Mouse (Mus musculus): ENCODE measurements at regions not wholly inside any gene's neighbourhood (a gene's known extent, or its start where the extent isn't known, plus 50 kb on each side); places are given as distances from the start of the nearest gene placed in this dataset.

DNA sequence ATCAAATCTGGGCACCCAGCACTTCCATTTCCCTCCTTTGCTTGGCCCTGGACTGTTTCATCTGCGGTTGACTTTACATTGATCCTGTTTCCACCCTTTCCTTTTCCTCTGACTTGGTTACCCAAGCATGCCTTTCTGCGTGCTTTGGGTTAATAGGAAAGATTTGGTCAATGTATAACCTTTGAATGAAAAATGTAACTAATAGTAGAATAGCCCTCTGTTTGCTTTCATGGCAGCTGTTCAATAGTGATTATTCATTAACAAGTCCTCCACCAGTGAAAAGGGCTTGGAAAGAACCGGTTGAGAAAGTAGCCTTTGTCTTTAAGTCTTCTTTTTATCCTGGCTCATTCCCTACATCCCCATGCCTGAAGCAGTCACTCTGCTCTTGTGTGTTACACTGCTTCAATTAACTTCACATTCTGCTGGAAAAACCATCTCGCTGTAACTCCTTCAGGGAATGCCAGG is 76.4 kb upstream of the Speer4f2 start:
- Histone ChIP-seq H3K4me2 (replicated peaks) (no peak overlapping the region), H3K4me1 (no peaks in the 10 kb centered on the region), H3K9ac (no peak overlapping the region), H3K4me3 (no peak overlapping the region), H3K27me3 (no peaks in the 10 kb centered on the region), H3K27ac (no peak overlapping the region), H3K36me3 (no peaks in the 10 kb centered on the region), H3K9me3 (replicated peaks) (no peaks in the 10 kb centered on the region)
- WGBS = 29% methylated on average over 4 of the region's 4 CpGs
- ATAC-seq (ENCODE audit: low FRiP score) = no peak

DNA sequence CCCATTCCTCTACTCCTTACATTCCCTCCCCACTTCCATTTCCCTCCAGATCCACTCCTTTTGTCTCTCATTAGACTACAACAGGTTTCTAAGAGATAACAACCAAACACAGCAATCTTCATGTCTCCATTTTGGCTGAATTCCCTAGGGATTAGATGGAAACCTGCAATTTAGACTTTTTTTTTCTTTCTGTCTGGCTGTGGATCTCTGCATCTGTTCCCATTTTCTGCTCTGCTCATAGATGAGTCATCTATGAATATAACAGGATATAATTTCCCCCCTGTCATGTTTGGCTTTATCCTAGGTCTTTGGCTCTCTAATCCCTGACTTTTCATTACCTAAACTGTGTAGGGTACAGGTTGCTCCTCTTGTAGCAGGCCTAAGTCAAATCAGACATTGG is 73.1 kb upstream of the Speer4f2 start:
- H3K4me2 ChIP-seq (replicated peaks) = no peak overlapping the region
- H3K36me3 ChIP-seq = no peaks in the 10 kb centered on the region
- H3K4me3 ChIP-seq = no peak overlapping the region
- H3K27ac ChIP-seq = no peak overlapping the region
- ATAC-seq (ENCODE audit: low FRiP score) = no peak
- no peak overlapping the region for H3K9ac ChIP-seq
- H3K4me1 ChIP-seq = no peaks in the 10 kb centered on the region
- H3K27me3 ChIP-seq = no peaks in the 10 kb centered on the region
- H3K9me3 ChIP-seq (replicated peaks) = no peaks in the 10 kb centered on the region

DNA sequence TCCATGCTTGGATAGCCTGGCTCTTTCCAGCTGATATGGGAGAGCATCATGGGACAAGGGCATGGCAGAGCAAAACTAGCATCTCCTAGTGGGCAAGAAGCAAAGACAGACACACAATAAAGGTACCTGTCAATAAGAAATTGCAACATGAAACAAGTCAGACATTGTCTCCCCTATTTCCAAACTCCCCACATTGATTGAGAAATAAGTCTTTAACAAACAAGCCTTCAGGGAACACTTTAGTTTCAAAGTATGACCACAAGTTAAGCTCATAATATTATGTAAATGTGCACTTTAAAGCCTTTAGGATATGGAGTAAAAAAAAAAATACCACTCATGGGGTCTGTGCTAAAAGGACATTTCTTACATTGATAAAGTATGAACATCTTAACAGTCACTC is 51.5 kb upstream of the Speer4f2 start:
- H3K27ac ChIP-seq = no peak overlapping the region
- no peaks in the 10 kb centered on the region for H3K4me1 ChIP-seq
- H3K27me3 ChIP-seq = no peaks in the 10 kb centered on the region
- no peak for ATAC-seq (ENCODE audit: low FRiP score)
- H3K36me3 ChIP-seq = no peaks in the 10 kb centered on the region
- no peak overlapping the region for H3K4me2 ChIP-seq (replicated peaks)
- no peaks in the 10 kb centered on the region for H3K9me3 ChIP-seq (replicated peaks)
- H3K4me3 ChIP-seq = no peak overlapping the region
- no peak overlapping the region for H3K9ac ChIP-seq

Data from hindbrain, embryonic 12.5 days (tissue).